21 mouse cellular contexts compared by ENCODE assay signal in the genomic region with DNA sequence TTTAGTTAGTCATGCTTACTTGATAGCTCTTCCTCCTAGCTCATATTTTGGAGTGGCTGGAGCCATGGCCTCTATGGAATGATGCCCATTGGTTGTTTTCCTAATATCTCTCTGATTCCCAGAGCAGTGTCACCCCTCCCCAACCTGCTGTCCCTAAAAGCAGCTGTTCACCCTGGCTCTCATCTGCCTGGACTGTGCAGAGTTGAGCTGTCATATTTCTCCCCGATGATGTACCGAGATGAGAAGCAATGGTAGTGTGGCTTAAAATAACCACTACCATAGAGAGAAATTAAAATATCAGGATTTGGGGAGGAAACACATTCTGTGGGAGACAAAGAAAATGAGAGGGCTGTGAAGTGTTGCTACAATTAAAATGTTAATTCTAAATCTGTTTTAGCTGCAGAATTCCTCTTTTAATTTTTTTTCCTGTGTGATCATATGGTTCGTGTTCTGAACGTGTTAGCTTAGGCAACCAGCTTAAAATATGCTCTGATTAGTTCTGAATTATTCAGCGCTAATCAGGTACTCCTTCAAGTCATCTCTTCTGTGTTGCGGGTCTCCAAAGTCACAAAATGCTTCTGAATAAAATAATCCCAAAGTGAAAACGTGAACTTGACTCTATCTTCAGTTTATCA.
A peak's percentile ranks its signal among the peaks of the same experiment; 100 is the strongest.
DNase-seq lines count a peak whose midpoint lies in the region; ATAC-seq and TF ChIP-seq lines count a peak whose summit lies in the region.
"Had no signal": no experiment of that assay in that cellular context is flagged by ENCODE, and none has a peak within 500 bp of the region (broad histone marks: within the 10 kb centered on the region; RNA-seq: fewer than 3 reads in every experiment).

No protein-coding gene starts in this region.

- no peaks in the 10 kb centered on the region for H3K4me1 ChIP-seq in forebrain, embryonic 13.5 days
- no peaks in the 10 kb centered on the region for H3K4me1 ChIP-seq in forebrain, embryonic 10.5 days
- H3K4me1 ChIP-seq in forebrain, embryonic 14.5 days (ENCODE audit: control insufficient read depth, insufficient read depth, low read length): no peaks in the 10 kb centered on the region
- no peaks in the 10 kb centered on the region for H3K4me1 ChIP-seq in lung, adult 2 months (ENCODE audit: control insufficient read depth, insufficient read depth, low read length)
- H3K4me1 ChIP-seq: embryonic facial prominence, embryonic 13.5 days; heart, embryonic 12.5 days; hindbrain, embryonic 10.5 days; intestine, embryonic 15.5 days had no signal

- no peaks in the 10 kb centered on the region for H3K36me3 ChIP-seq in forebrain, embryonic 13.5 days (ENCODE audit: poor library complexity, severe bottlenecking)
- H3K36me3 ChIP-seq in forebrain, embryonic 10.5 days (replicated peaks): no peaks in the 10 kb centered on the region
- no peaks in the 10 kb centered on the region for H3K36me3 ChIP-seq in forebrain, embryonic 14.5 days (ENCODE audit: control insufficient read depth, insufficient read depth, low read length)
- H3K36me3 ChIP-seq: embryonic facial prominence, embryonic 13.5 days; heart, embryonic 12.5 days; hindbrain, embryonic 10.5 days; intestine, embryonic 15.5 days had no signal

- WGBS in forebrain, embryonic 13.5 days: 80% methylated on average over 7 of the region's 7 CpGs
- 86% methylated on average over 7 of the region's 7 CpGs for WGBS in forebrain, embryonic 10.5 days
- WGBS in forebrain, embryonic 14.5 days: 70% methylated on average over 7 of the region's 7 CpGs
- WGBS in lung, adult 2 months: 71% methylated on average over 7 of the region's 7 CpGs

- H3K27me3 ChIP-seq in forebrain, embryonic 13.5 days: no peaks in the 10 kb centered on the region
- no peaks in the 10 kb centered on the region for H3K27me3 ChIP-seq in forebrain, embryonic 10.5 days (ENCODE audit: poor library complexity, severe bottlenecking)
- H3K27me3 ChIP-seq in forebrain, embryonic 14.5 days (replicated peaks; ENCODE audit: control insufficient read depth, insufficient read depth, low read length): no peaks in the 10 kb centered on the region
- H3K27me3 ChIP-seq: CH12.LX; embryonic facial prominence, embryonic 13.5 days; heart, embryonic 12.5 days; intestine, embryonic 15.5 days had no signal

- H3K9ac ChIP-seq in forebrain, embryonic 13.5 days: no peak overlapping the region
- no peak overlapping the region for H3K9ac ChIP-seq in forebrain, embryonic 14.5 days (ENCODE audit: low read length)
- H3K9ac ChIP-seq: embryonic facial prominence, embryonic 13.5 days; heart, embryonic 12.5 days; hindbrain, embryonic 14.5 days; intestine, embryonic 15.5 days had no signal

- no peak overlapping the region for H3K4me2 ChIP-seq in forebrain, embryonic 13.5 days
- no peak overlapping the region for H3K4me2 ChIP-seq in forebrain, embryonic 14.5 days (ENCODE audit: low read length)
- H3K4me2 ChIP-seq: embryonic facial prominence, embryonic 13.5 days; heart, embryonic 12.5 days; hindbrain, embryonic 14.5 days; intestine, embryonic 15.5 days had no signal

- TF ChIP-seq CTCF in lung, adult 2 months (IDR thresholded peaks at IDR 0.05; ENCODE audit: insufficient read depth, low read length): no peak

- no peaks in the 10 kb centered on the region; the same call in 1 of the 2 replicates for H3K9me3 ChIP-seq in forebrain, embryonic 13.5 days (replicated peaks)
- no peaks in the 10 kb centered on the region for H3K9me3 ChIP-seq in forebrain, embryonic 10.5 days
- no peaks in the 10 kb centered on the region for H3K9me3 ChIP-seq in forebrain, embryonic 14.5 days (replicated peaks; ENCODE audit: control insufficient read depth, low read length)
- H3K9me3 ChIP-seq: embryonic facial prominence, embryonic 13.5 days; heart, embryonic 12.5 days; hindbrain, embryonic 10.5 days; intestine, embryonic 15.5 days had no signal

- no peak for DNase-seq in forebrain, embryonic 10.5 days (ENCODE audit: extremely low spot score, low spot score)
- peak; percentile 7 to 57 for DNase-seq in layer of hippocampus, postnatal 14 days (ENCODE audit: low spot score in 2 of 2)
- no peak for DNase-seq in layer of hippocampus, adult 9-11 months
- peak; percentile 44 for DNase-seq in forebrain, embryonic 14.5 days (ENCODE audit: low spot score)
- peak; percentile 2 for DNase-seq in skeletal muscle tissue, adult 2 months (ENCODE audit: low read depth, low spot score)
- DNase-seq in lung, adult 2 months: no peak
- no peak for DNase-seq in B cell, adult 2 months
- DNase-seq: adrenal gland, adult 2 months; adrenal gland, postnatal 25 days; cerebellum, adult 18-20 months; cerebellum, adult 9-11 months; cerebellum, postnatal 36 days; gastrocnemius, adult 2 months; gastrocnemius, postnatal 25 days had no signal

- no peak overlapping the region for H3K4me3 ChIP-seq in forebrain, embryonic 13.5 days
- H3K4me3 ChIP-seq in forebrain, embryonic 10.5 days: no peak overlapping the region
- no peak overlapping the region for H3K4me3 ChIP-seq in forebrain, embryonic 14.5 days (ENCODE audit: low read depth, low read length)
- no peak overlapping the region for H3K4me3 ChIP-seq in lung, adult 2 months (replicated peaks; ENCODE audit: extremely low read depth, low read depth, low read length)
- H3K4me3 ChIP-seq: embryonic facial prominence, embryonic 13.5 days; gastrocnemius, adult 2 months; heart, embryonic 12.5 days; hindbrain, embryonic 10.5 days; intestine, embryonic 15.5 days had no signal

- H3K27ac ChIP-seq in forebrain, embryonic 13.5 days: no peak overlapping the region; the same call in 1 of the 2 replicates
- H3K27ac ChIP-seq in forebrain, embryonic 10.5 days: no peak overlapping the region
- peak overlapping the region; percentile 53 for H3K27ac ChIP-seq in forebrain, embryonic 14.5 days (ENCODE audit: low read depth, low read length)
- H3K27ac ChIP-seq: embryonic facial prominence, embryonic 13.5 days; gastrocnemius, adult 2 months; hindbrain, embryonic 10.5 days; hindbrain, embryonic 14.5 days; intestine, embryonic 15.5 days had no signal

- peak; percentile 63; the same call in 1 of the 2 replicates for ATAC-seq in forebrain, embryonic 13.5 days
- peak; percentile 66; the same call in 1 of the 2 replicates for ATAC-seq in forebrain, embryonic 14.5 days
- ATAC-seq: intestine, embryonic 15.5 days had no signal

- TF ChIP-seq POLR2A in lung, adult 2 months (IDR thresholded peaks at IDR 0.05; ENCODE audit: borderline replicate concordance, extremely low read depth, low read depth, low read length): no peak

Comparison
In these comparisons a context has a peak if more than half of its experiments do, and no peak if none do; other contexts are left out.
1. DNase-seq: peak in layer of hippocampus, postnatal 14 days (2 of 2), forebrain, embryonic 14.5 days (single experiment) and skeletal muscle tissue, adult 2 months (single experiment); none in forebrain, embryonic 10.5 days (single experiment), layer of hippocampus, adult 9-11 months (single experiment), lung, adult 2 months (single experiment) and B cell, adult 2 months (0 of 2).